Mouse (Mus musculus) small intestine, adult 2 months (tissue): ENCODE data around the gene Cep41.

Experiments
- CTCF ChIP-seq: fragments of 200-500 bp; IDR thresholded peaks from 2 replicates; pipeline ENCODE4 v1.5.1; 2012; ENCODE audit warnings: low read depth, mild to moderate bottlenecking, control low read depth, inconsistent platforms, low read length, moderate library complexity, mixed read lengths; ENCODE audit not compliant: insufficient replicate concordance, insufficient read length; ENCODE audit errors: extremely low read depth
- POLR2A ChIP-seq: fragments of 200-500 bp; IDR thresholded peaks from 2 replicates; pipeline ENCODE4 v1.6.1; 2012; ENCODE audit warnings: low read depth, mild to moderate bottlenecking, control low read depth, inconsistent platforms, low read length, moderate library complexity

DNA sequence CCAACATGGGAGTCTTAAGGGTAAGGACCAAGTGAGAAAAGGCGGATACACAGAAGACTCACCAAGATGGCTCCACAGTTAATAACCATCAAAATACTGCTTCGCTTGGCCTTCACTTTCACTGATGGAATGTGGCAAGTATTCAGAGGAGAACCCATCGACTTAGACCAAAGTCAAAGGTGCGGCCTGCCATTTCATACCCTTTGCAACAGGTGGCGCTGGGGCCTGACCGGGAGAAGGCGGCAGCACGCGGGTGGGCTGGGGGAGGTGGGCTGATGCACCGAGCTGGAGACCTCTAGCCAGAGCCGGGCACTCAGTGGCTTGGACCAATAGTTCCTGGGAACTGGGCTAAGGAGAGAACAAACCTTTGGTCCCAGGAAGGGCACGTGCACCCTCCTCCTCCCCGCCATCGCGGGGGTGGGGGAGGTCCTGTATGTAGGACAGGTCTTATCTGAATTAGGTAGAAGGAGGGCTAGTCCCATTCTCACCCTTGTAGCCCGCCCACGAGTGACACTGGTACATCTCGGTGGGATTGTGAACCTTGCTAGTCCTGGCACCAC is 39.1 kb upstream of the Cep41 start:
- no peak for TF ChIP-seq POLR2A
- TF ChIP-seq CTCF: no peak
